Mouse (Mus musculus): Measurements from ENCODE around the gene Rxra. TPM values are rescaled to one million over a fixed set of nuclear protein-coding genes. Genes with fewer than 3 reads are reported as not detected.

Gene Rxra
- polyA plus RNA-seq, 1 experiment from 2014 or later = 3.1 TPM

DNA sequence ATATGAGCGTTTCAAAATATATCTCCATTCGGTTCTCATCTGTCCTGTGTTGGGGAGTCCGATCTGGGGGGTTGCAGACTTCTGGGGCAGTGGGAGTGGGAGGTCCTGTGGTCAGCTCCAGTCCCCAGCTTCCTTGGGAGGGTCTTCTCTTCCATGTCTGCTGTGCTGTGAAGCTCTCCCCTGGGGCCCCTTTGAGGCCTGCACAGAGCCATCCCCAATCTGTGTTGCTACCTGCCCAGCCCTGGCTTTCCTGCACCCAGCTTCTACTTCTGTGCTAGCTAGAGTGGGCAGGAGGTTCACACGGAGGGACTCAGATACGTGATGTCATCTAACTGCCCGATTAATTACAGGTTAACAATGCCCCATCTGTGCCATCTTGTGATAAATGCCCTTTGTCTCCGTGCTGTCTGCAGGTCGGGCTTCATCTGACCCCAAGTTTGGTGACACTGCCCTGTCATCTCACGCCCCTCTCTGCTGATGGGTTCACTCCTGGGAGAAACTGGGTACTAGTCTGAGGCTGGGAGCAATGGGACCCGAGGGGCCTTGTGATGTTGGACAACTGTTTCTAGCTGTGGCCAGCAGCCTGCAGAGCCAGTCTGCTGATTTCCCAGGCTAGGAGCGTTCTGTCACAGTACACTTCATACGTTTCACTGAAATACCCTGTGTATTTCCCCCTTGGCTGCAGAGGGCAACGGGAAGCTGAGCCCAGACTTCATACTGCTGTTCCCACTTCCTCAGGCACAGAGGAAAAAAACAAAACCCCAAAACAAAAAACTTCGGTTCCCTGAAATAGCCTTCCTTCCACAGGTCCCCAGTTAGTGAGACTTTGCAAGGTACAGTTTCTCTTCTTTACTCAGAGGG, 86.9 kb downstream of the Rxra start:
- Histone ChIP-seq H3K27ac (0 out of 2 replicates have a peak overlapping the region, but pooled peaks have one; percentile 31), H3K4me2 (no peak overlapping the region), H3K9me3 (no peaks in the 10 kb centered on the region), H3K9ac (no peak overlapping the region), H3K27me3 (replicated peaks) (no peaks in the 10 kb centered on the region), H3K36me3 (replicated peaks) (no peaks in the 10 kb centered on the region), H3K4me1 (peaks cover 35% of the 10 kb centered on the region), H3K4me3 (no peak overlapping the region)
- no peak for ATAC-seq (replicated peaks)
- WGBS = 69% methylated on average over 14 of the region's 14 CpGs

DNA sequence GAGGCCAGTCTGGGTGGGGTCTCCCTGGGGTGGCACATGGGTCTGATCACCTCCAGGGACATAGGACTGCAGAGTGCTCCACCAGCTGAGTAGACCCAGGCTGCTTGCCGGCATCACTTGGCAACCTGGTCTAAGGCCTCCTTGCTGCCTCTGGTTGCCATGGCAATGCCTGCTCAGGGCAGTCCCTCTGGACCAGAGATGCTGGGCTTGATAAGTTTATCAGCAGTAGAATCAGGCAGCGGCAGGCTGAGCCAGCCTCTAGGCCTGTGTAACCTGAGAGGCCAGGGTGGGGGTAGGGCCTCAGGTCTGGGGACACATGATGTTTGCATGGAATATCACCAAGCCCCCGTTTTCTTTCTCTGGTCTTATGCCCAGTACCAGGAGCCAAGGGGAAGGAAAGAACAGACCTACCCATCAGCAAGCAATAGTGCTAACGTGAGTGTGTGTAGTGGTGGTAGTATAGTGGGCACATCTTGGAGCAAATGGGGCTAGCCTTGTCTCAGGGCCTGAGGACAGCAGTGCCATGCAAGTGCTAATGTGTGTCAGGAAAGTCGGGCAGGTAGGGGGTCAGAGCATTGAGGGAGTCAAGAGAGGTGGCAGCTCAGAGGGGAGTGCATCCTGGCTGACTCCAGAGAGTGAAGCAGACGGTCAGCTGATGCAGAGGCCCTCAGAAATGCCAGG, 88.2 kb downstream of the Rxra start:
- Histone ChIP-seq H3K9me3 (no peaks in the 10 kb centered on the region), H3K36me3 (replicated peaks) (no peaks in the 10 kb centered on the region), H3K4me1 (peaks cover 23% of the 10 kb centered on the region), H3K4me2 (no peak overlapping the region), H3K4me3 (no peak overlapping the region), H3K9ac (no peak overlapping the region), H3K27ac (peak overlapping the region; percentile 60), H3K27me3 (replicated peaks) (no peaks in the 10 kb centered on the region)
- 10% methylated on average over 6 of the region's 6 CpGs for WGBS
- peak; percentile 66 for ATAC-seq (replicated peaks)

DNA sequence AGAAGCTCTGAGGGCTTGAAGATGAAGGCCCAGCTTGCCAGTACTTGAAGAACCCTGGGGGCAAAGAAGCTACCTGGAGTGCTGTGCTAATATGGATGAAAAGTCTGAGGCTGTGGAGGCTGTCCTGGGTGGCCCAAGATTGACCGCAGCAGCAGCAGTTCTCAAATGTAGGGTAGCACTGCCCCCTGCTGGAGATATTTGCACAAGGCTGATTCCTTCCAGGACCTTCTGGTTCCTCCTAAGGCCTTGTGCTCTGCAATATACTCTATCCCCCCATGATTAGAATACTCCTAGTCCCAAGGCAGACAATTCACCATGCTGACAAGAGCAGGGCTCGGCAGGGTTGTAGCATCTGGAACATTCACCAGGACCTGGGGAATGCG, 88.7 kb downstream of the Rxra start:
- 31% methylated on average over 3 of the region's 3 CpGs for WGBS
- Histone ChIP-seq H3K27me3 (replicated peaks) (no peaks in the 10 kb centered on the region), H3K36me3 (replicated peaks) (no peaks in the 10 kb centered on the region), H3K27ac (peak overlapping the region; percentile 60; the same call in 1 of the 2 replicates), H3K4me2 (no peak overlapping the region), H3K4me3 (no peak overlapping the region), H3K4me1 (peaks cover 23% of the 10 kb centered on the region), H3K9me3 (no peaks in the 10 kb centered on the region), H3K9ac (no peak overlapping the region)
- ATAC-seq (replicated peaks) = peak; percentile 83

DNA sequence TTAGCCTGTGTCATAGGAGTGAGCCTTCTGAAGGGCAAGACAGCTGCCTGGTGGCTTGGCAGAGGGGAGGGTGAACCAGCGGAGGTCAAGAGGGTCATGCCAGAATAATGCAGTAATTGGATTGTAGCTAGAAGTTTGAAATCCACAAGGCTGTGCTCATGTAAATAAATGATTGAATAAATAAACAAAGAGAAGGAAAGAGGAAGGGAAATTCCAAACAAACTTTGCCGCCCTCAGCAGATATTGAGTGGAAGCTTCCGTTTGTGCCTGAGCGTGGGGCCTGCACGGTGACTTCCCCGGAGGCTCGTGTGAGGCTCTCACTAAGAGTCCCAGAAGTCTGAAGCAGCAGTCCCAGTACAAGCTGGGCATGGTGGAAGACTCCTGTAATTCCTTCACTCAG, 91.5 kb downstream of the Rxra start:
- Histone ChIP-seq H3K4me3 (no peak overlapping the region), H3K4me2 (no peak overlapping the region), H3K9ac (no peak overlapping the region), H3K9me3 (no peaks in the 10 kb centered on the region), H3K36me3 (replicated peaks) (no peaks in the 10 kb centered on the region), H3K27me3 (replicated peaks) (no peaks in the 10 kb centered on the region), H3K4me1 (peaks cover 27% of the 10 kb centered on the region), H3K27ac (no peak overlapping the region)
- WGBS = 65% methylated on average over 7 of the region's 7 CpGs
- no peak for ATAC-seq (replicated peaks)

DNA sequence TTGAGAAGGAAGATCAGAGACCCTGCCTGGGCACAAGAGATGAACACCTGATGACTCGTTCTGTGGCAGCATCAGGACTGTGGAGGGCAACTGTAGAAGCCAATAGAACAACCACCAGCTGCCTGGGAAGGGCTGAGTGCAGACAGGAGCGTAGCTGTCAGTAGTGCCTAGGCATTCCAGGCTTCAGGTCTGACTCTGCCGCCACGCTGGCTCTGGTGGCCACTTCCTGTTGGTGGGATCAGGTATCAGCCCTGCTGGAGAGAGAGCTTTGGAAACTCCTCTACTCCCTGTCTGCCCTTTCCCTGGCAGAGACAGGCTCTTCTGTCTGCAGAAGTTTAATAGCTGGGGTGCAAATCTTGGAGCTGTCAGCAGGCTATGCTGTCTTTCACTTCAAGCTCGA, 93.5 kb downstream of the Rxra start:
- Histone ChIP-seq H3K4me1 (peaks cover 9% of the 10 kb centered on the region), H3K36me3 (replicated peaks) (no peaks in the 10 kb centered on the region), H3K9me3 (no peaks in the 10 kb centered on the region), H3K9ac (no peak overlapping the region), H3K27ac (no peak overlapping the region), H3K4me2 (no peak overlapping the region), H3K27me3 (replicated peaks) (no peaks in the 10 kb centered on the region), H3K4me3 (no peak overlapping the region)
- ATAC-seq (replicated peaks) = no peak
- WGBS = 45% methylated on average over 5 of the region's 5 CpGs

DNA sequence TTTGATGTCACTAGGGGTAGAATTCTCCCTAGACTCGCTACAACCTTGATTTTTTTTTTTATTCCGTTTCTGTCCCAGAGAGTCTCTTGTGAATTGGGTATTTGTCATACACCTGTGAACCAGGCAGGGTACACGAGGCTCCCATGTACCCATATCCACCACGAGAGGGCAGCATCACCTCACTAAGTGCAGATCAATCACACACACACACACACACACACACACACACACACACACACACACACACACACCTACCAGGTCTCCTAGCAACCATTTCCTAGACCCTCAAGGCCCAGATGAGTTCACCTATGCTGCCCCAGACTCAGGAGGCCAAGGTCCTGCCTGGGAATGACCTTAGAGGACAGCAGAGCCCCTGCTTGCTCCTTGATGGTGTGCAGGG, 94.0 kb downstream of the Rxra start:
- H3K36me3 ChIP-seq (replicated peaks) = no peaks in the 10 kb centered on the region
- WGBS = 1% methylated on average over 4 of the region's 4 CpGs
- no peak overlapping the region for H3K4me2 ChIP-seq
- H3K9ac ChIP-seq = no peak overlapping the region
- no peak overlapping the region for H3K27ac ChIP-seq
- H3K4me3 ChIP-seq = no peak overlapping the region
- peak; percentile 37; the same call in 1 of the 2 replicates for ATAC-seq (replicated peaks)
- H3K9me3 ChIP-seq = no peaks in the 10 kb centered on the region
- H3K27me3 ChIP-seq (replicated peaks) = no peaks in the 10 kb centered on the region
- peaks cover 6% of the 10 kb centered on the region; the same call in 1 of the 2 replicates for H3K4me1 ChIP-seq

DNA sequence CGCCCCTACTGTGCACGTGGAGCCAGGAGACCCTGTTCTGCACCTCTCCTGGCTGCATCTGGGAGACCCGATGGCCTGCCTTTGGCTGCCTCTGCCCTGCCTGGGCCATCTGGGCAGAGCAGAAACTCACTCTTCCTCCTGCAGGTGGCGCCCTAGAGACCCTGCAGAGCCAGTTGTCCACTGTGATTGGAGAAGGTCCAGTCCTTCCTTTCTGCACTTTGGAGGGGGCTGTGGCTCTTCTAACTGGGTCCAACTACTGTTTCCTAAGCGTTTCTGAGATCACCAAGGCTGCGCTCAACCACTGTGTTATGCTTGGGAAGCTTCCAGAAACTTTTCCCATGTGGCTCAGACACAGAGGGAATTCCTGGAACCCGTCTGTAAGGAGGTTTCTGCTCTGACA, 95.7 kb downstream of the Rxra start:
- Histone ChIP-seq H3K4me3 (no peak overlapping the region), H3K27me3 (replicated peaks) (no peaks in the 10 kb centered on the region), H3K9me3 (no peaks in the 10 kb centered on the region), H3K36me3 (replicated peaks) (no peaks in the 10 kb centered on the region), H3K27ac (no peak overlapping the region), H3K4me2 (no peak overlapping the region), H3K9ac (no peak overlapping the region), H3K4me1 (peaks cover 4% of the 10 kb centered on the region; the same call in 1 of the 2 replicates)
- no peak for ATAC-seq (replicated peaks)
- 28% methylated on average over 7 of the region's 7 CpGs for WGBS

DNA sequence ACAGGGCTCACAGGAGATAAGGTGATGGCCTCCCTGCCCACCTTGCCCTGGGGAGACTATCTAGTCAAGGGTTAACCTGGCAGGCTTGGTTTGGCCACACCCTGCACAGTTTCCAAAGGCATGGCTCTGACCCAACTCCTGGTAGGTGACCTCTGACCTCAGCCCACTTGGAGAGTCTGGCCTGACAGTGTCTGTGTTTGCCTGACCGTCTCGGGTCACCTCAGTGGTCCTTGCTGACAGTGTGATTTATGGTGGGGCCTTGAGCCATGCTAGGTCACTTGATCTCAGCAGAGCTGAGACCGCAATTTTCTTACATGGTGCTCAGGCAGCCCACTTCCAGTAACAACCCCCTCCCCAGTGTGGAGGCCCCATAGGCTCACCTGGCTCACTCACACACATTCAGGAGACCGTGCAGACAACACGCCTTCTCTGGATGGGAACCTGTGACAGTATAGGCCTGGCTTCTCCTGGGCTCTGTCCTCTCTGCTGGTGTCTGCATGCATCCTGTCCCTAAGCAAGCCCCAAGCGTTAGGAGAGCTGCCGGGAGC, 96.7 kb downstream of the Rxra start:
- no peak for ATAC-seq (replicated peaks)
- Histone ChIP-seq H3K9me3 (no peaks in the 10 kb centered on the region), H3K27me3 (replicated peaks) (no peaks in the 10 kb centered on the region), H3K4me3 (no peak overlapping the region), H3K9ac (no peak overlapping the region), H3K27ac (no peak overlapping the region), H3K36me3 (replicated peaks) (no peaks in the 10 kb centered on the region), H3K4me1 (peaks cover 4% of the 10 kb centered on the region; the same call in 1 of the 2 replicates), H3K4me2 (no peak overlapping the region)
- 84% methylated on average over 7 of the region's 7 CpGs for WGBS

DNA sequence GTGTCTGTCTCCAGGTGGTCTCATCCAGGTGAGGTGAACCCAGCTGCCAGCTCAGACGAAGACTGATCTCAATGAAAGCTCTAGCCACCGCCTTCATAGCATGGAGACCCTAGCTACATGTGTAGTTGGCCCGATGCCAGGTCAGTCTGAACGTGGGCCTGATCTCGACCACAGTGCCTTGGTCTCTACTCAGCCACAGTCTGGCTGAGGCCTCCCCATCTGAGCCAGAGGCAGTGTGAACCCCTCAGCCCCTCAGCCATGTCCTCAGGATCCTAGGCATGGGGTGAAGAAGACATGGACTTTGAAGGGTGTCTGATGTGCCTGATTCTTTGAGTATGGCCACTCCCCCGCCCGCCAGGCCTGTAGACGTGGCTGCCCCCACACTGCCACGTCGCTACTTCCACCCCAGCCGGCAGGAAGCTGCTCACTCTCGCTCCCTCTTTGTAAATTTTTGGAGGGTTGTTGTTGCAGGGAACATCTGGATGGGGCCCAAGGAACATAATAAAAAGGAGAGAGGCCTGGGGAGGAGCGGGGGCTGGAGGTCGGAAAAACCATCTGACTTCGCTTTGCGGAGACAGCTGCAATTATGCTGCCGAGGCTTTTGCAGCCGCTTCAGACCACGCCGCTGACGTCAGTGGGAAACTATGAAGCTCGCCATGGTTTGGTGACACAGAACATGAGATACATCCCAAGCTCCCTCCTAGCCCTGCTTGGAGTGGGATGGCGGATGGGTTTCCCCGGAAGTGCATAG, 97.9 kb downstream of the Rxra start:
- H3K4me1 ChIP-seq = peaks cover 4% of the 10 kb centered on the region; the same call in 1 of the 2 replicates
- no peak overlapping the region for H3K4me2 ChIP-seq
- 85% methylated on average over 24 of the region's 24 CpGs for WGBS
- no peak overlapping the region for H3K27ac ChIP-seq
- H3K4me3 ChIP-seq = no peak overlapping the region
- H3K36me3 ChIP-seq (replicated peaks) = no peaks in the 10 kb centered on the region
- no peaks in the 10 kb centered on the region for H3K9me3 ChIP-seq
- H3K9ac ChIP-seq = no peak overlapping the region
- no peak for ATAC-seq (replicated peaks)
- no peaks in the 10 kb centered on the region for H3K27me3 ChIP-seq (replicated peaks)

DNA sequence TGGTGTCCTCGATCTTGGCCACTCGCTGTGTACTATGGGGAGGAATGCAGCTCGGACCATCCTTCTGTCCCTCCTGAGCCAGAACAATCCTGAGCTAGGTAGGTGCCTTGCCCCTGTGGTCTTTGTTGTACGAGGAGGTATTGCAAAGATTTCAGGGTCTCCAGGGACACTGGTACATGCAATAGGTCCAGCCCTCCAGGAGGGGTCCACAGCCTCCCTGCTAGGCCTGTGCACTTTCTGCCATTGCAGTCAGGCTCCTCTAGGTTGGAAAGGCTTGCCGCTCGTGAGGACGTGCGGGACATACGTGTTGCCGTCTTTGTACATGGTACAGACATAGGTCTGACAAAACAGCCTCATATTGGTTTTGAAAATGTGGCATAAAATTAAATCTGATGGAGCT, 98.8 kb downstream of the Rxra start:
- no peaks in the 10 kb centered on the region for H3K36me3 ChIP-seq (replicated peaks)
- H3K27ac ChIP-seq = no peak overlapping the region
- no peaks in the 10 kb centered on the region for H3K27me3 ChIP-seq (replicated peaks)
- H3K4me2 ChIP-seq = no peak overlapping the region
- H3K9ac ChIP-seq = no peak overlapping the region
- H3K4me1 ChIP-seq = peaks cover 4% of the 10 kb centered on the region; the same call in 1 of the 2 replicates
- no peak overlapping the region for H3K4me3 ChIP-seq
- 87% methylated on average over 10 of the region's 10 CpGs for WGBS
- H3K9me3 ChIP-seq = no peaks in the 10 kb centered on the region
- ATAC-seq (replicated peaks) = no peak

DNA sequence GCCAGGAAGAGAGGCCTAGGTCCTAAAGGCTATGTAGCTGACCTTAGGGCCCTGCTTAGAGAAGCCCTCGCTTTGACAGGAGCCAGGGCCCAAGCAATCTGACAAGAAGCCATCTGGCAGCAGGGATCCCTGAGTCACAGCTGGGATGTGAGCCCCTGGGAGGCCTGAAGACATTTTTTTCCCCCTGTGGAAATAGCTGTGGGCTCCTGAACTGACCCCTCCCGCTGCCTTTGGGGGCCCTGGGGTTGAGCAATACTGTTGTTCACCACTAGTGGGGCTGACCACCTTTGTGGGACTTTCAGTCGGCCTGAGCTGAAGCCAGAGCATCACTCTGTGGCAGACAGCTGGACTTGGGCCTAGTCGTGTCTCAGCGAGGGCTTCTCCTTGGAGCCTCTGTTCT, 99.4 kb downstream of the Rxra start:
- no peak for ATAC-seq (replicated peaks)
- Histone ChIP-seq H3K27me3 (replicated peaks) (no peaks in the 10 kb centered on the region), H3K4me3 (no peak overlapping the region), H3K9ac (no peak overlapping the region), H3K27ac (no peak overlapping the region), H3K4me1 (0 out of 2 replicates have a peak, but pooled peaks cover under 1% of the 10 kb centered on the region), H3K9me3 (no peaks in the 10 kb centered on the region), H3K36me3 (replicated peaks) (no peaks in the 10 kb centered on the region), H3K4me2 (no peak overlapping the region)
- WGBS = 58% methylated on average over 5 of the region's 5 CpGs

DNA sequence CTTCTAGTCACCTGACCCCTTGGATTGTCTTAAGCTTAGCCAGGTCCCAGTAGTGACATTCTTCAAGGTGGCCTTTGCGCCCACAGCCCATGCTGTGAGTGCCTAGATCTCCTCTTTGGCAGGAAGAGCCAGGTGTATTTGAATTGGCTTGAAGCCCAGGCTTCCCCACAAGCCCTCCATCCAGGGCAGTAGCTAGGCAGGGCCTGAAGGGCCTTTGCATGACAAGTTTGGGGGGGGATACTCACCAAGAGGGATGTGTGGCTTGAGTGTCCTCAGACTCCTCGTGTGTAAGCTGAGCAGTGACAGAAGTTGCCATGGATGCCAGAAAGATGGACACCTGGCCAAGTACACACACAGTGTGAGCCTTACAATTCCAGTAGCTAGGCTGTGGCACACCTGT, 101.5 kb downstream of the Rxra start:
- H3K4me1 ChIP-seq = no peaks in the 10 kb centered on the region
- no peak for ATAC-seq (replicated peaks)
- 72% methylated on average over 2 of the region's 2 CpGs for WGBS
- no peaks in the 10 kb centered on the region for H3K36me3 ChIP-seq (replicated peaks)
- H3K4me2 ChIP-seq = no peak overlapping the region
- H3K9me3 ChIP-seq = no peaks in the 10 kb centered on the region
- no peak overlapping the region for H3K4me3 ChIP-seq
- H3K9ac ChIP-seq = no peak overlapping the region
- no peak overlapping the region for H3K27ac ChIP-seq
- H3K27me3 ChIP-seq (replicated peaks) = no peaks in the 10 kb centered on the region

Measured in midbrain, embryonic 15.5 days (tissue).